Mouse (Mus musculus): ENCODE measurements around the gene Rhog. TPM values are rescaled to one million over a fixed set of nuclear protein-coding genes. Genes with fewer than 3 reads are reported as not detected.

The Rhog gene
- 68.4 and 71.9 TPM in 2 replicates for polyA plus RNA-seq (2014; fragmentation: Nextera tagmentation; extraction: Ambion mirVana)

DNA sequence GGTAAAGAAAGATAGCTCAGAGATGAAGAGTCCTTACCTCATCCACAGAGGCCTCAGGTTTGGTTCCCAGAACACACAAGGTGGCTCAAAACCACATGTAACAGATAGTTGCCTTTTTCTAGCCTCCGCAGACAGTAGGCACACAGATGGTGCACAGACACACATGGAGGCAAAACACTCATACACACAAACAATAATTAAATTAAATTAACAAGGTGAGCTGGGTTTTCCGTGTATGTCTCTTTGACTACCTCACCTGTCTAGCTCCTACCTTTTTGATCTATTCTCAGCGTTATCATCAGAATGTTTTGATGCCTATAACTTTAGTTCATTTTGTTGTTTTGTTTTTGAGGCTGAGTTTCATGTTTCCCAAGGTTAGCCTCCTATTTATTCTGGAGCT lies at the start of gene Rhog:
TSS of gene Rhog (minus strand) at position 101 of the 400 bp plus-strand sequence.
- DNase-seq = no peak
- no peak within 1 kb of the TSS for H3K9ac ChIP-seq
- H3K27ac ChIP-seq (ENCODE audit: low read depth) = no peak within 1 kb of the TSS
- WGBS = 73% methylated on average over 3 of the region's 3 CpGs
- H3K27me3 ChIP-seq (ENCODE audit: insufficient read depth, low read length) = no peaks in the 10 kb centered on the region
- H3K4me2 ChIP-seq = no peak within 1 kb of the TSS
- no peak for ATAC-seq (ENCODE audit: insufficient read depth)
- no peaks in the 10 kb centered on the region for H3K36me3 ChIP-seq (ENCODE audit: insufficient read depth)
- TF ChIP-seq CTCF (IDR thresholded peaks at IDR 0.05; ENCODE audit: low read depth) = no peak
- 0 out of 2 replicates have a peak, but pooled peaks cover 4% of the 10 kb centered on the region for H3K4me1 ChIP-seq (ENCODE audit: insufficient read depth)
- H3K4me3 ChIP-seq (ENCODE audit: low read depth, low read length) = no peak within 1 kb of the TSS
- no peaks in the 10 kb centered on the region for H3K9me3 ChIP-seq (ENCODE audit: low read depth, low read length)

- H3K27ac ChIP-seq (ENCODE audit: low read depth) = no peak overlapping the region
- no peak for TF ChIP-seq CTCF (IDR thresholded peaks at IDR 0.05; ENCODE audit: low read depth)
- DNase-seq = peak; percentile 8
- 76% methylated on average over 2 of the region's 2 CpGs for WGBS
- no peaks in the 10 kb centered on the region for H3K27me3 ChIP-seq (ENCODE audit: insufficient read depth, low read length)
- no peak for ATAC-seq (ENCODE audit: insufficient read depth)
- no peak overlapping the region for H3K4me3 ChIP-seq (ENCODE audit: low read depth, low read length)
- no peaks in the 10 kb centered on the region for H3K9me3 ChIP-seq (ENCODE audit: low read depth, low read length)
- H3K4me1 ChIP-seq (ENCODE audit: insufficient read depth) = no peaks in the 10 kb centered on the region
- no peak overlapping the region for H3K9ac ChIP-seq
- H3K36me3 ChIP-seq (ENCODE audit: insufficient read depth) = no peaks in the 10 kb centered on the region
- H3K4me2 ChIP-seq = no peak overlapping the region
Observed at GRCm38 (mm10) chr7:102305596-102305995, 49.7 kb upstream of the Rhog start.

DNA sequence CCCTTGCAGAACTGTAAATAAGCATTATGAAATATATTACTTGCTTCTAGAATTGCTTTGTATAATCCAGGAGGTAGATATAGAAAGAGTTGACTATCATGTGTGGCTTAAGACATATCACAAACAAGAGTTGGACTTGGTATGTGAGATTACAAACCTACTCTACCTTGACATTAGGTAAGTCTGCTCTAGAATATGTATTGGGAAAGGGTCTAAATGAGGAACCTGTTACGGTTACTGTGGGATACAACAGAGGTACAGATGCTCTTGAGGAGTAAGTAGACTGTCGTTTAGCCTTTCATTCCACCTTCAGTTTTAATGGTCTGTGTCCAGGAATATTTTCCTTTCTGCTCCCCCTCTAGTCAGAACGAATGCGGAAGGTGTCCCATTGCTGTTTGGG lies 46.6 kb upstream of the Rhog start:
- 91% methylated on average over 4 of the region's 4 CpGs for WGBS
- no peak for DNase-seq
- no peak for ATAC-seq (ENCODE audit: insufficient read depth)
- TF ChIP-seq CTCF (IDR thresholded peaks at IDR 0.05; ENCODE audit: low read depth) = no peak
- no peak overlapping the region for H3K4me2 ChIP-seq
- no peaks in the 10 kb centered on the region for H3K4me1 ChIP-seq (ENCODE audit: insufficient read depth)
- no peak overlapping the region for H3K4me3 ChIP-seq (ENCODE audit: low read depth, low read length)
- no peaks in the 10 kb centered on the region for H3K9me3 ChIP-seq (ENCODE audit: low read depth, low read length)
- H3K27me3 ChIP-seq (ENCODE audit: insufficient read depth, low read length) = no peaks in the 10 kb centered on the region
- H3K9ac ChIP-seq = no peak overlapping the region
- no peak overlapping the region for H3K27ac ChIP-seq (ENCODE audit: low read depth)
- no peaks in the 10 kb centered on the region for H3K36me3 ChIP-seq (ENCODE audit: insufficient read depth)

- DNase-seq = no peak
- Histone ChIP-seq H3K27ac (ENCODE audit: low read depth) (no peak overlapping the region), H3K4me3 (ENCODE audit: low read depth, low read length) (no peak overlapping the region), H3K27me3 (ENCODE audit: insufficient read depth, low read length) (no peaks in the 10 kb centered on the region), H3K4me2 (no peak overlapping the region), H3K9me3 (ENCODE audit: low read depth, low read length) (no peaks in the 10 kb centered on the region), H3K4me1 (ENCODE audit: insufficient read depth) (no peaks in the 10 kb centered on the region), H3K9ac (no peak overlapping the region), H3K36me3 (ENCODE audit: insufficient read depth) (no peaks in the 10 kb centered on the region)
- ATAC-seq (ENCODE audit: insufficient read depth) = no peak
- 65% methylated on average over 1 of the region's 1 CpGs for WGBS
- TF ChIP-seq CTCF (IDR thresholded peaks at IDR 0.05; ENCODE audit: low read depth) = no peak
Observed at GRCm38 (mm10) chr7:102300761-102301160, 44.9 kb upstream of the Rhog start.

DNA sequence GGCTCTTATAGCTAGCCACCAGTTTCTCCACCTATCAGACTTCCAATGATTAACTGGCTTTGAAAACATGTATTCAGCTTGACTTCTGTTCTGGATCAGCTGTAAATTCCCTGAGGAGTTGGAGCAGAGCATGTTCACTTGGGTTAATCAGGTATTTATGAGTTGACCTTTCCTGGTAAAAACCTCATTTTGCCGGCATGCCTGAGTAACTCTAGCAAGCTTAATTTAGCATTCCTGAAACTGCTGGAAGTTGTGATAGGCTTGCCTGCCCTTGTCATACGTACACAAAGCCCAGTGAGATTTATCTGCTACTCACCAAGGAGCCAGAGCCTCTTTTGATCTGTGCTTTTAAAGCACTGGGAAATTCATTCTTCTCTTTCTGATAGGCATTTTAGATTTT lies 37.4 kb upstream of the Rhog start:
- Histone ChIP-seq H3K4me2 (no peak overlapping the region), H3K9me3 (ENCODE audit: low read depth, low read length) (no peaks in the 10 kb centered on the region), H3K36me3 (ENCODE audit: insufficient read depth) (no peaks in the 10 kb centered on the region), H3K27me3 (ENCODE audit: insufficient read depth, low read length) (no peaks in the 10 kb centered on the region), H3K27ac (ENCODE audit: low read depth) (no peak overlapping the region), H3K9ac (no peak overlapping the region), H3K4me3 (ENCODE audit: low read depth, low read length) (no peak overlapping the region), H3K4me1 (ENCODE audit: insufficient read depth) (no peaks in the 10 kb centered on the region)
- TF ChIP-seq CTCF (IDR thresholded peaks at IDR 0.05; ENCODE audit: low read depth) = no peak
- DNase-seq (no peak), ATAC-seq (ENCODE audit: insufficient read depth) (no peak)
- WGBS = 22% methylated on average over 2 of the region's 2 CpGs

- DNase-seq (no peak), ATAC-seq (ENCODE audit: insufficient read depth) (no peak)
- no peaks in the 10 kb centered on the region for H3K27me3 ChIP-seq (ENCODE audit: insufficient read depth, low read length)
- H3K36me3 ChIP-seq (ENCODE audit: insufficient read depth) = no peaks in the 10 kb centered on the region
- no peak overlapping the region for H3K27ac ChIP-seq (ENCODE audit: low read depth)
- H3K4me1 ChIP-seq (ENCODE audit: insufficient read depth) = no peaks in the 10 kb centered on the region
- no peaks in the 10 kb centered on the region for H3K9me3 ChIP-seq (ENCODE audit: low read depth, low read length)
- H3K9ac ChIP-seq = no peak overlapping the region
- WGBS = 86% methylated on average over 3 of the region's 3 CpGs
- no peak overlapping the region for H3K4me2 ChIP-seq
- no peak for TF ChIP-seq CTCF (IDR thresholded peaks at IDR 0.05; ENCODE audit: low read depth)
- H3K4me3 ChIP-seq (ENCODE audit: low read depth, low read length) = no peak overlapping the region
Observed at GRCm38 (mm10) chr7:102292228-102292627, 36.4 kb upstream of the Rhog start.

GRCm38 (mm10) chr7:102289466-102289865 lies 33.6 kb upstream of the Rhog start:
- no peaks in the 10 kb centered on the region for H3K36me3 ChIP-seq (ENCODE audit: insufficient read depth)
- ATAC-seq (ENCODE audit: insufficient read depth) = no peak
- no peak overlapping the region for H3K4me3 ChIP-seq (ENCODE audit: low read depth, low read length)
- TF ChIP-seq CTCF (IDR thresholded peaks at IDR 0.05; ENCODE audit: low read depth) = no peak
- H3K9me3 ChIP-seq (ENCODE audit: low read depth, low read length) = no peaks in the 10 kb centered on the region
- no peaks in the 10 kb centered on the region for H3K4me1 ChIP-seq (ENCODE audit: insufficient read depth)
- H3K9ac ChIP-seq = no peak overlapping the region
- no peak overlapping the region for H3K4me2 ChIP-seq
- H3K27ac ChIP-seq (ENCODE audit: low read depth) = no peak overlapping the region
- no peaks in the 10 kb centered on the region for H3K27me3 ChIP-seq (ENCODE audit: insufficient read depth, low read length)
- 71% methylated on average over 6 of the region's 6 CpGs for WGBS
- DNase-seq = no peak

DNA sequence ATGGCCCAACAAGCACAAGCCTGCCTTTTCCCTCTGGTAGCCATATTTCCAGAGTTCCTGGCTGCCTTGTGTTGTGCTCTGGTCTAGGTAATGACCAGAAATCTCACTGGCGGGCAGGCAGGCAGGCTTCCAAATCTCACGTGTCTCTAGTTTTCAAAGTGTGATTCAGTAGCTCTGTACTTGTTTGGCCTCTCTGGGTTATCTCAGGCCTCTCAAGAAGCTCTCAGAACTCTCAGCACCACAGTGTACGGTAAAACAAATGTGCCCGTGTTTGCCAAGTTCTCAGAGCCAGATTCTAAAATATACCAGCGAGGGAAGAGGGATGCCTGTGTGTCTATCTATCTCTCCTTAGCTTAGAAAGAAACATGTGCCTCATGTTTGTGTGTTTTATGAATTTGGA lies 26.4 kb upstream of the Rhog start:
- Histone ChIP-seq H3K9me3 (ENCODE audit: low read depth, low read length) (no peaks in the 10 kb centered on the region), H3K9ac (no peak overlapping the region), H3K36me3 (ENCODE audit: insufficient read depth) (no peaks in the 10 kb centered on the region), H3K27me3 (ENCODE audit: insufficient read depth, low read length) (no peaks in the 10 kb centered on the region), H3K4me1 (ENCODE audit: insufficient read depth) (no peaks in the 10 kb centered on the region), H3K4me2 (no peak overlapping the region), H3K4me3 (ENCODE audit: low read depth, low read length) (no peak overlapping the region), H3K27ac (ENCODE audit: low read depth) (no peak overlapping the region)
- WGBS = 40% methylated on average over 5 of the region's 5 CpGs
- TF ChIP-seq CTCF (IDR thresholded peaks at IDR 0.05; ENCODE audit: low read depth) = no peak
- ATAC-seq (ENCODE audit: insufficient read depth) (no peak), DNase-seq (peak; percentile 30)
